Mouse (Mus musculus): ENCODE results near the gene Slc4a8.

GRCm38 (mm10) chr15:100860856-100861255 lies 99.3 kb downstream of the Slc4a8 start:
- TF ChIP-seq CTCF (IDR thresholded peaks at IDR 0.05; ENCODE audit: control insufficient read depth, insufficient read depth, insufficient replicate concordance, low read depth, low read length) (no peak), POLR2A (IDR thresholded peaks at IDR 0.05; ENCODE audit: control insufficient read depth, low read depth, low read length) (no peak)
